Mouse (Mus musculus): Measurements from ENCODE around the gene Gm6460. TPM values are rescaled to one million over a fixed set of nuclear protein-coding genes. Genes with fewer than 3 reads are reported as not detected.
"Not testable (repeated sequence)": the region's sequence is repeated elsewhere in the genome, so short reads cannot be mapped to it uniquely, and the experiment has no call there.

The Gm6460 gene
- polyA plus RNA-seq (2016; fragmentation: Nextera tagmentation; extraction: Ambion mirVana): not detected in 2 replicates

DNA sequence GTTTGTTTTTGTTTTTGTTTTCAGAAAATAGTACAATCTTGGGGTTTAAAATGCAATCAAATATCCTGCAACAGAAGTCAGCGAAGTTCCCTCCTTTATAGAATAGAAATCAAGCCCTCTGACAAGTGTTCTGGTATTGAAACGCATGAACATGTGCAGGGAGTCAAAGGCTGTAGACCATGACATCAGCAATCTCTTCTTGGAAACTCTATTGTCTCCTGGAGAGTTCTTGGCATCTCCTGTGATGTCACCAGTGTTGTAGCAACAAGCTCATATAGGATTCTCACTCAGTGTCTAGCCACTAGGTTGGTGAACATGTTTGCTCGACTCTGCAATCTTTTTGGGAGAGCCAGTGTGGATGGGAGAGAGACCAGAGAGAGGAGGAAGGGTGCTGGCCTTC lies at the start of gene Gm6460:
Gene Gm6460 (plus strand): TSS at position 301 of the 400 bp plus-strand sequence.
- not testable (repeated sequence) for H3K36me3 ChIP-seq; H3K4me1 ChIP-seq; H3K4me2 ChIP-seq; H3K27me3 ChIP-seq (replicated peaks); ATAC-seq; H3K9ac ChIP-seq; H3K4me3 ChIP-seq; H3K9me3 ChIP-seq (replicated peaks); H3K27ac ChIP-seq
- WGBS (ENCODE audit: insufficient replicate concordance): no CpG with 5 or more reads among the region's 3 CpGs

Other genes with a start within 250 kb of the Gm6460 start
- gene Gm8897, start 178.5 kb upstream of the Gm6460 start, polyA plus RNA-seq (2016; fragmentation: Nextera tagmentation; extraction: Ambion mirVana): not detected in 2 replicates
- not detected in 2 replicates for gene Gm8906, start 92.2 kb upstream of the Gm6460 start, polyA plus RNA-seq (2016; fragmentation: Nextera tagmentation; extraction: Ambion mirVana)
- gene Gm8922, start 87.0 kb downstream of the Gm6460 start, polyA plus RNA-seq (2016; fragmentation: Nextera tagmentation; extraction: Ambion mirVana): not detected in 2 replicates
- 0.20 TPM in 1 of 2 replicates, not detected in the other for gene Gm8926, start 175.6 kb downstream of the Gm6460 start, polyA plus RNA-seq (2016; fragmentation: Nextera tagmentation; extraction: Ambion mirVana)

Measured in liver, embryonic 12.5 days (tissue).